In genomic region chr11:84134331-84134860, GRCm38 (mm10) we compare ENCODE assay signal across 26 mouse cellular contexts. TPM values are rescaled to one million over a fixed set of nuclear protein-coding genes. Genes with fewer than 3 reads are reported as not detected.
A peak's percentile ranks its signal among the peaks of the same experiment; 100 is the strongest.
DNase-seq lines count a peak whose midpoint lies in the region; ATAC-seq and TF ChIP-seq lines count a peak whose summit lies in the region.
"Had no signal": no experiment of that assay in that cellular context is flagged by ENCODE, and none has a peak within 500 bp of the region (broad histone marks: within the 10 kb centered on the region; RNA-seq: fewer than 3 reads in every experiment).

No protein-coding gene starts in this region.

- DNase-seq in kidney, postnatal 0 days (ENCODE audit: low spot score) = no peak
- DNase-seq in midbrain, embryonic 11.5 days (ENCODE audit: low spot score, missing footprints) = peak; percentile 75
- DNase-seq in naive thymus-derived CD4-positive, alpha-beta T cell, adult 2 months (ENCODE audit: low read depth) = peak; percentile 21
- DNase-seq in spleen, adult 12 weeks (ENCODE audit: low spot score) = no peak
- no peak for DNase-seq in hindbrain, embryonic 10.5 days (ENCODE audit: low spot score)
- DNase-seq: adrenal gland, postnatal 25 days; cerebellum, adult 18-20 months; cerebellum, postnatal 36 days; heart, adult 18-20 months; kidney, postnatal 10 days; lung, adult 2 months; spleen, adult 18-20 months; thymus, postnatal 36 days had no signal

- no peaks in the 10 kb centered on the region for H3K9me3 ChIP-seq in kidney, postnatal 0 days (replicated peaks; ENCODE audit: low read length)
- no peaks in the 10 kb centered on the region for H3K9me3 ChIP-seq in kidney, embryonic 15.5 days (replicated peaks)
- H3K9me3 ChIP-seq in midbrain, embryonic 11.5 days (ENCODE audit: control insufficient read depth, low read length) = no peaks in the 10 kb centered on the region
- H3K9me3 ChIP-seq in midbrain, embryonic 13.5 days = no peaks in the 10 kb centered on the region
- H3K9me3 ChIP-seq in E14TG2a.4 (ENCODE audit: low read length) = no peaks in the 10 kb centered on the region
- no peaks in the 10 kb centered on the region for H3K9me3 ChIP-seq in hindbrain, embryonic 10.5 days
- H3K9me3 ChIP-seq: forebrain, embryonic 15.5 days; G1E; heart, embryonic 15.5 days; intestine, embryonic 15.5 days; limb, embryonic 12.5 days had no signal

- no peak for ATAC-seq in kidney, postnatal 0 days (replicated peaks; ENCODE audit: low FRiP score, low read depth)
- no peak for ATAC-seq in kidney, embryonic 15.5 days (replicated peaks; ENCODE audit: low FRiP score)
- ATAC-seq in midbrain, embryonic 11.5 days (ENCODE audit: low FRiP score) = no peak
- no peak for ATAC-seq in midbrain, embryonic 13.5 days
- ATAC-seq: forebrain, embryonic 15.5 days; intestine, embryonic 15.5 days; midbrain, embryonic 16.5 days had no signal

- no peaks in the 10 kb centered on the region for H3K4me1 ChIP-seq in kidney, postnatal 0 days (replicated peaks; ENCODE audit: insufficient read depth, low read length)
- peaks cover 5% of the 10 kb centered on the region for H3K4me1 ChIP-seq in kidney, embryonic 15.5 days
- peaks cover 4% of the 10 kb centered on the region; the same call in 1 of the 2 replicates for H3K4me1 ChIP-seq in midbrain, embryonic 11.5 days (ENCODE audit: control insufficient read depth, insufficient read depth, low read length)
- H3K4me1 ChIP-seq in midbrain, embryonic 13.5 days (replicated peaks) = peaks cover 19% of the 10 kb centered on the region
- H3K4me1 ChIP-seq in E14TG2a.4 (replicated peaks; ENCODE audit: low read depth, low read length) = peaks cover 27% of the 10 kb centered on the region
- peaks cover 11% of the 10 kb centered on the region; the same call in 1 of the 2 replicates for H3K4me1 ChIP-seq in hindbrain, embryonic 10.5 days (replicated peaks)

- TF ChIP-seq CTCF in kidney, postnatal 0 days (IDR thresholded peaks at IDR 0.05; ENCODE audit: low read depth) = peak; percentile 36; the same call in 1 of the 2 replicates
- peak; percentile 42 for TF ChIP-seq CTCF in E14TG2a.4 (conservative IDR thresholded peaks at IDR 0.05; ENCODE audit: low read length)

- H3K36me3 ChIP-seq in kidney, postnatal 0 days (ENCODE audit: insufficient read depth, low read length) = no peaks in the 10 kb centered on the region
- H3K36me3 ChIP-seq in kidney, embryonic 15.5 days = no peaks in the 10 kb centered on the region
- no peaks in the 10 kb centered on the region for H3K36me3 ChIP-seq in midbrain, embryonic 11.5 days (ENCODE audit: control insufficient read depth, insufficient read depth, low read length)
- H3K36me3 ChIP-seq in midbrain, embryonic 13.5 days = no peaks in the 10 kb centered on the region
- no peaks in the 10 kb centered on the region for H3K36me3 ChIP-seq in E14TG2a.4 (ENCODE audit: insufficient read depth, low read length)
- H3K36me3 ChIP-seq in hindbrain, embryonic 10.5 days = no peaks in the 10 kb centered on the region
- H3K36me3 ChIP-seq: G1E; heart, embryonic 15.5 days; intestine, embryonic 15.5 days; limb, embryonic 12.5 days had no signal

- H3K4me3 ChIP-seq in kidney, postnatal 0 days (replicated peaks; ENCODE audit: low read depth, low read length) = no peak overlapping the region
- H3K4me3 ChIP-seq in kidney, embryonic 15.5 days (replicated peaks) = no peak overlapping the region
- no peak overlapping the region for H3K4me3 ChIP-seq in midbrain, embryonic 11.5 days (ENCODE audit: low read depth, low read length)
- H3K4me3 ChIP-seq in midbrain, embryonic 13.5 days (replicated peaks) = no peak overlapping the region
- no peak overlapping the region for H3K4me3 ChIP-seq in E14TG2a.4 (replicated peaks; ENCODE audit: low read length)
- no peak overlapping the region for H3K4me3 ChIP-seq in hindbrain, embryonic 10.5 days
- H3K4me3 ChIP-seq: erythroblast, embryonic 14.5 days; forebrain, embryonic 15.5 days; heart, embryonic 15.5 days; intestine, embryonic 15.5 days; limb, embryonic 12.5 days had no signal

- H3K4me2 ChIP-seq in kidney, postnatal 0 days (ENCODE audit: low read length) = no peak overlapping the region
- no peak overlapping the region for H3K4me2 ChIP-seq in kidney, embryonic 15.5 days
- no peak overlapping the region for H3K4me2 ChIP-seq in midbrain, embryonic 11.5 days
- H3K4me2 ChIP-seq in midbrain, embryonic 13.5 days (replicated peaks) = no peak overlapping the region
- H3K4me2 ChIP-seq: forebrain, embryonic 15.5 days; heart, embryonic 15.5 days; intestine, embryonic 15.5 days; limb, embryonic 12.5 days had no signal

- no peak overlapping the region for H3K9ac ChIP-seq in kidney, postnatal 0 days (ENCODE audit: low read depth, low read length)
- H3K9ac ChIP-seq in kidney, embryonic 15.5 days = no peak overlapping the region
- no peak overlapping the region for H3K9ac ChIP-seq in midbrain, embryonic 11.5 days (ENCODE audit: low read length)
- H3K9ac ChIP-seq in midbrain, embryonic 13.5 days (replicated peaks) = no peak overlapping the region
- H3K9ac ChIP-seq: forebrain, embryonic 15.5 days; heart, embryonic 15.5 days; intestine, embryonic 15.5 days; limb, embryonic 12.5 days had no signal

- 85% methylated on average over 2 of the region's 2 CpGs for WGBS in kidney, postnatal 0 days
- 89% methylated on average over 2 of the region's 2 CpGs for WGBS in kidney, embryonic 15.5 days
- WGBS in midbrain, embryonic 11.5 days = 89% methylated on average over 2 of the region's 2 CpGs
- 97% methylated on average over 2 of the region's 2 CpGs for WGBS in midbrain, embryonic 13.5 days
- 93% methylated on average over 2 of the region's 2 CpGs for WGBS in hindbrain, embryonic 10.5 days

- no peaks in the 10 kb centered on the region for H3K27me3 ChIP-seq in kidney, postnatal 0 days (ENCODE audit: insufficient read depth, low read length)
- no peaks in the 10 kb centered on the region for H3K27me3 ChIP-seq in kidney, embryonic 15.5 days
- no peaks in the 10 kb centered on the region for H3K27me3 ChIP-seq in midbrain, embryonic 11.5 days (ENCODE audit: control insufficient read depth, insufficient read depth, low read length)
- H3K27me3 ChIP-seq in midbrain, embryonic 13.5 days = no peaks in the 10 kb centered on the region
- H3K27me3 ChIP-seq in E14TG2a.4 (ENCODE audit: insufficient read depth, low read length) = no peaks in the 10 kb centered on the region
- H3K27me3 ChIP-seq in hindbrain, embryonic 10.5 days (ENCODE audit: insufficient read depth, poor library complexity, severe bottlenecking) = no peaks in the 10 kb centered on the region
- H3K27me3 ChIP-seq: forebrain, embryonic 15.5 days; heart, embryonic 15.5 days; intestine, embryonic 15.5 days; limb, embryonic 12.5 days had no signal

- no peak overlapping the region for H3K27ac ChIP-seq in kidney, postnatal 0 days
- no peak overlapping the region for H3K27ac ChIP-seq in kidney, embryonic 15.5 days
- H3K27ac ChIP-seq in midbrain, embryonic 11.5 days (ENCODE audit: low read depth, low read length) = no peak overlapping the region
- no peak overlapping the region for H3K27ac ChIP-seq in midbrain, embryonic 13.5 days
- no peak overlapping the region for H3K27ac ChIP-seq in hindbrain, embryonic 10.5 days
- H3K27ac ChIP-seq: forebrain, embryonic 15.5 days; heart, embryonic 15.5 days; intestine, embryonic 15.5 days; limb, embryonic 12.5 days had no signal

RNA-seq across cellular contexts. Expression of gene Acaca, which starts 4.9 kb away (rescaled TPM):
- polyA plus RNA-seq in kidney, postnatal 0 days (2015; fragmentation: Nextera tagmentation; extraction: Ambion mirVana) = 4.6 and 5.5 TPM in 2 replicates
- 11.6 and 14.4 TPM in 2 replicates for polyA plus RNA-seq in kidney, embryonic 15.5 days (2015; fragmentation: Nextera tagmentation; extraction: Ambion mirVana)
- 29.9 and 32.6 TPM in 2 replicates for polyA plus RNA-seq in midbrain, embryonic 11.5 days (2014; fragmentation: Nextera tagmentation; extraction: Ambion mirVana)
- polyA plus RNA-seq in midbrain, embryonic 13.5 days (2015; fragmentation: Nextera tagmentation; extraction: Ambion mirVana) = 24.7 and 28.3 TPM in 2 replicates
- 21.7 and 22.6 TPM in 2 replicates for polyA plus RNA-seq in hindbrain, embryonic 10.5 days (2016; fragmentation: Nextera tagmentation; extraction: Ambion mirVana)

RNA-seq across cellular contexts. Expression of gene Tada2a, which starts 5.0 kb away (rescaled TPM):
- polyA plus RNA-seq in kidney, postnatal 0 days (2015; fragmentation: Nextera tagmentation; extraction: Ambion mirVana) = 23.3 and 25.7 TPM in 2 replicates
- 34.6 and 35.1 TPM in 2 replicates for polyA plus RNA-seq in kidney, embryonic 15.5 days (2015; fragmentation: Nextera tagmentation; extraction: Ambion mirVana)
- polyA plus RNA-seq in midbrain, embryonic 11.5 days (2014; fragmentation: Nextera tagmentation; extraction: Ambion mirVana) = 33.7 and 33.9 TPM in 2 replicates
- 32.9 and 35.4 TPM in 2 replicates for polyA plus RNA-seq in midbrain, embryonic 13.5 days (2015; fragmentation: Nextera tagmentation; extraction: Ambion mirVana)
- 30.5 and 36.1 TPM in 2 replicates for polyA plus RNA-seq in hindbrain, embryonic 10.5 days (2016; fragmentation: Nextera tagmentation; extraction: Ambion mirVana)

RNA-seq across cellular contexts. Expression of gene Gm11437, which starts 32.9 kb away (rescaled TPM):
- not detected in 2 replicates for polyA plus RNA-seq in kidney, postnatal 0 days (2015; fragmentation: Nextera tagmentation; extraction: Ambion mirVana)
- polyA plus RNA-seq in kidney, embryonic 15.5 days (2015; fragmentation: Nextera tagmentation; extraction: Ambion mirVana) = 0.12 TPM in 1 of 2 replicates, not detected in the other
- not detected in 2 replicates for polyA plus RNA-seq in midbrain, embryonic 11.5 days (2014; fragmentation: Nextera tagmentation; extraction: Ambion mirVana)
- polyA plus RNA-seq in midbrain, embryonic 13.5 days (2015; fragmentation: Nextera tagmentation; extraction: Ambion mirVana) = 0.15 and 0.16 TPM in 2 replicates
- polyA plus RNA-seq in hindbrain, embryonic 10.5 days (2016; fragmentation: Nextera tagmentation; extraction: Ambion mirVana) = 0.12 TPM in 1 of 2 replicates, not detected in the other
- polyA plus RNA-seq: embryonic facial prominence, embryonic 11.5 days; erythroblast, embryonic 14.5 days; forebrain, embryonic 15.5 days; G1E; heart, embryonic 15.5 days; hindbrain, embryonic 11.5 days; intestine, embryonic 15.5 days; limb, embryonic 12.5 days; lung, adult 2 months; neural tube, embryonic 11.5 days had no signal

Comparison
In these comparisons a context has a peak if more than half of its experiments do, and no peak if none do; other contexts are left out.
1. DNase-seq: peak in midbrain, embryonic 11.5 days (single experiment) and naive thymus-derived CD4-positive, alpha-beta T cell, adult 2 months (single experiment); none in kidney, postnatal 0 days (single experiment), spleen, adult 12 weeks (single experiment) and hindbrain, embryonic 10.5 days (single experiment).